Mouse (Mus musculus) cerebellum, adult (tissue): ENCODE results near the gene D11Wsu47e.

Experiments
- ATAC-seq: cut with Nextera tagmentation; 2 replicates; pipeline ENCODE4 v1.9.2; 2017; ENCODE audit warnings: mild to moderate bottlenecking, moderate library complexity, mixed read lengths; ENCODE audit not compliant: insufficient number of reproducible peaks, low FRiP score, low TSS enrichment

D11Wsu47e gene

GRCm38 (mm10) chr11:113730879-113731278 lies 46.7 kb downstream of the D11Wsu47e start:
- ATAC-seq, result no peak

- no peak for ATAC-seq
Measured at GRCm38 (mm10) chr11:113731945-113732612, 47.9 kb downstream of the D11Wsu47e start.

- no peak for ATAC-seq
Measured at GRCm38 (mm10) chr11:113733631-113734364, 49.6 kb downstream of the D11Wsu47e start.

GRCm38 (mm10) chr11:113735151-113735550 lies 50.9 kb downstream of the D11Wsu47e start:
- no peak for ATAC-seq

GRCm38 (mm10) chr11:113736848-113737552 lies 52.8 kb downstream of the D11Wsu47e start:
- ATAC-seq, result no peak

GRCm38 (mm10) chr11:113737553-113737854 lies 53.3 kb downstream of the D11Wsu47e start:
- ATAC-seq, result no peak

GRCm38 (mm10) chr11:113737912-113738311 lies 53.7 kb downstream of the D11Wsu47e start:
- no peak for ATAC-seq

GRCm38 (mm10) chr11:113739213-113739612 lies 55.0 kb downstream of the D11Wsu47e start:
- no peak for ATAC-seq

- no peak for ATAC-seq
Measured at GRCm38 (mm10) chr11:113740100-113740499, 55.9 kb downstream of the D11Wsu47e start.

GRCm38 (mm10) chr11:113742998-113743397 lies 58.8 kb downstream of the D11Wsu47e start:
- no peak for ATAC-seq
